Mouse (Mus musculus) c-Kit-positive CD71-negative TER-119-negative erythroid progenitor cells, embryonic 14.5 days (primary cell): ENCODE data around the gene Porcn.

ENCODE experiments used
- DNase-seq: peaks from one replicate; pipeline ENCODE4 v3.0.0-alpha.2; 2013; ENCODE audit warnings: low read depth

Porcn gene

DNA sequence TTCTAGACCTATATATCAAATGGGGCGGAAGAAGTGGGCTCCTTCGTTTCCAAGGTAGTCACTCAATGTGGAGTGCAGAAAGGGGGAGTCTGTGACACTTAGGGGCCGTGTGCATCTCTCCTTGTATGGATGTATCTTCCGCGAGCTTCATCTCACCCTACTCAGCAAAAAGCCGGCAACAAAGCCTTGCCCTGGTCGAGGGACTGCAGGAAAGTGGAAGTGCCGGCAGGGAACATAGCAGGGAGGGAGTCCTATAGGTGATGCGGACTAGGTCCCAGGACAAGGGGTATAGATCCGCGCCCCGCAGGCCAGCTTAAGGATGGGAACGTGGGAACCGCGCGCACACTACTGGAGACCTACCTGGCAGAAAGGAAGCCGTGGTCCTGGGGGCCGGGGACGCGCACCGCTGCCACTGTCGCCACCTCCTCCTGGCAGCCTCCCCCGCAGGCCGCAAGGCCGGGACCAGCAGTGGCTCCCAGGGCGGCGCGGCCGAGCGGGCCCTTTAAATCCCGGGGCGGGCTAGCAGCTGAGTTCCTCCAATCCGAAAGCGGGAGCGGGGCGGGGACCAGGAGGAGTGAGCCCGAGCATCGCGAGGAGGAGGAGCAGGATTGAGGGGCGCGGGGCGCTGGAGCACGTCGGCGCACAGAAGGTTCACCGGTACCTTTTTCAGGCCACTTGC, at the start of gene Porcn:
Gene Porcn, minus strand, starts transcription at position 511 of the 679 bp plus-strand sequence.
- DNase-seq: peak; percentile 29

DNA sequence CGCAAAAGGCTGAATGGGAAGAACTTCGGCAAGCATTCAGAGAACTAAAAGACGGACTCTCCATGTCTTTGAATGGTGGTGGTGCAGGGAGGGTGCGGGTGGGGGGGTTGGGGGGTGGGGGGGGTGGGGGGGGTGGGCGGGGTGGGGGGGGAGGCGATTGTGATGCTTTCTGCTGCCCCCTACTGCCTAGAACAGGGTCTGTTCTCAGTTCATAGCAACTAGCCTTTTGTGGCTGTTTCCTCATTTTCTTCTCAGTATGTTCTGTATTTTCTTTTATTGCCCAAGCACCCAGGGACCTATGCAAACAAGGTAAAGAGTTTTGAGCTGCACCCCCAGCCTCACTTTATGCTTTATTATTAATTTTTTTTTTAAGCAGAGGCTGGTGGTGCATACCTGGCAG, 49.5 kb upstream of the Porcn start:
- no peak for DNase-seq

DNA sequence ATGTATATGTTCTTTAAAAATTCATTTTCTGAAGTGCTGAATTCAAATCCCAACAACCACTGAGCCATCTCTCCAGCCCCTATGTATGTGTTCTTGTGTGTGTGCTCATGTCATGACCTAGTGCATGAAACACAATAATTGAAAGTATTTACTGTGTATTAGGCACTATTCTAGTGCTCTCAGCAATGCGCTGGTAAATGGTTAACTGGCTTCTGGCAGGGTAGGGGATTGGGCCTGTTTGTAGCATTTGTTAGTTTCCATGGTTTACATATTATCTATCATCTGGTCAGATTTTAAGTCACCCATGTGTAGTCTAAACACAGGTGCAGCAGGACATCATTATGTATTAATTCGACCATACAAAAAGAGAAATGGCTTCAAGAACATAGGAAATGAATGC, 47.4 kb upstream of the Porcn start:
- DNase-seq: no peak

DNA sequence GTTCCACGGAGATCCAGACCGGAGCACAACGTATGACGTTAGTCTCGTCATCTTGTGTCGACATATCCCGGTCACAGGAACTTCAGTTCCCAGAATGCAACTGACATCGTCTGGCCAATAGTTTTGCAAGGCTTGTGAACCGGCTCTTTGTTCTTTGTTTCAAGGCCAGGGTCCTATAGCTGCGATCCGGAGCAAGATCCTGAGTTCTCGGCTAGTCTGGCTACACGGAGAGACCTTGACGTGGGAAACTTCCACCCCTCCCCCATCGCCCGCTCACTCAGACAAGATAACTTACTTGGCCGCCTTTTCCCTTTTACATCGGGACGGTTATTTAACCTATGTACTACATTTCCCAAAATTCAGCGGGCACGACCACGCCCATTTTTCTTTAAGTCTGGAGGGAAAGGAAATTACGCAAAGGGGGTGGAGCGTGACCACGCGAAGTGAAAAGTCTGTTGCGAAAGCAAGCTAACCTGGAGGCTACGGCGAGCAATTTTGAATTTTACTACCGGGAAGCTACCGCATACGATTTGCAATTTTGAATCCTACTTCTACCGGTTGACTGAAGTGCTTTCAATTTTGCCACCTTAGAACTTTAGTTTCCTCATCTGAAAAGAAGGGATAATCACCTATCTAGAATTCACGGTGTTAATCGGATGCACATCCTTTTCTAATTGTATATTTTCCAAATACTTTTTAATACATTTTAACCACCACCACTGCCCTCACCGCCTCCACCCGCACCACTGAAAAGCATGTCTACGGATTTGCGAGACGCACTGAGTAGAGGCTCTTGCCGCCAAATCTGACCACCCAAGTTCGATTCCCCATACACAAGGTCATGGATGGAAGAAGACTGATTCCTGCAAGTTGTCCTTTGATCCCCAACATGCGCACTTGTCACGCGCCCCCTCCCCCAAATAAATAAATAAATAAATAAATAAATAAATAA, 46.3 kb upstream of the Porcn start, which contains the start of gene Ftsj1:
Gene Ftsj1, minus strand, starts transcription at position 73 of the 952 bp plus-strand sequence.
- peak; percentile 83 for DNase-seq

DNA sequence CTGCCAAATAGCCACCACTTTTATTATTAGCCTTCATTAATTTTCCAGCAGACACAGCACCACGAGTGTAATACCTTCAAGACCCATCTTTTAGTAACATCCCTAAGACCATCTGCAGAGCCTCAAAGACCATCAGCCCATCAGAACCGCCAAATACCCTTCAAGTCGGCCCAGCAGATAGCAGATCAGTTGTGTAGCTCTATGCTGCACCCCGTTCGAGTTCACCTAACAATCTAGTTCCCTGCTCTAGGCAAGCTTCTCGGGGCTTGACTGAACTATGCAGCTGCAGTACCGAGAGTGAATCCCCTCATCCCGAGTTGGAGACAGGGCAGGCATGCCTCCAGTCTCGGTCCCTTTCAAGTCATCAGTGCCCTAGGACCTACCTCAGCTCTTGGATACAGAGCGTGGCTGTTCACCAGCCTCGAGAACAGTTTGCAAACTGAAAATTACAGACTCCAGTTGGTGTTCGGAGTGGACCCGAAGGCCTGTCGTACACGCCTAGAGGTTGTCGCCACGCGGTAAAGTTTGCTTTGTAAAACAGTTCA, 45.5 kb upstream of the Porcn start:
- DNase-seq: no peak

DNA sequence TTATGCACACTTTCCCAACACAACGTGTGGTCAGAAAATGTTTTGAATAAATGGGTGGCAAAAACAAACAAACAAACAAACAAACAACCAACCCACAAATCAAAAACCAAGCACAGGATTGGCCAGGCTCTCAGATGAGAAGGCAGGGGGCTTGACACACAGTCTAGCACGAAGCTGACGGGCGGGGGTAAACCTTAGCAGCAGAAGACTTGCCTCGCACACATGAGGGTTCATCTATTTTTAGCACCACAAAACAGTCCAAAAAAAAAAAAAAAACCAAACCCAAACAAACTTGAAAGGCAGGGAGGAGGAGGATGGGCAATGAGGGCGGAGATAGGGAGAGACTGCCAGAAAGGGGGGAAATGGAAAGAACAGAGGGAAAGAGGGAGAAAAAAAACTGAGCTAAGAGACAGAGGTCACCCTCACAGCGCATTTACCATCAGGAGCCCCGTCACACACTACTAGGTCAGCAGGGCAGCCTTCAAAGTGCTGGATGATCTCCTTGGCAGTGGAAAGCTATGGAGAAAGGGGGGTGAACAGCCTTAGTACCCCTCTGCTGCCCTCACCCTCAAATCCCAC, 42.3 kb upstream of the Porcn start:
- no peak for DNase-seq

DNA sequence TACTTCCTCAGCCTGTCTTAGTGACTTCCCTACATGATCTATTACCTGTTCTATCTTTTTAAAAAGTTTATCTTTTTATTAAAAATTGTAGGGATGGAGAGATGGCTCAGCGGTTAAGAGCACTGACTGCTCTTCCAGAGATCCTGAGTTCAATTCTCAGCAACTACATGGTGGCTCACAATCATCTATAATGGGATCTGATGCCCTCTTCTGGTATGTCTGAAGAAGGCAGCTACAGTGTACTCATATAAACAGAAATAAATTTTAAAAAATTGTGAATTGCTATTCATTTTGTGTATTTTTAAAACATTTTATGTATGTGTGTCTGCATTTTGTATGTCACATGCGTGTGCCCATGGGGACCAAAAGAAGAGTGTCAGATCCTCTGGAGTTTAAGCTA, 41.4 kb upstream of the Porcn start:
- no peak for DNase-seq

DNA sequence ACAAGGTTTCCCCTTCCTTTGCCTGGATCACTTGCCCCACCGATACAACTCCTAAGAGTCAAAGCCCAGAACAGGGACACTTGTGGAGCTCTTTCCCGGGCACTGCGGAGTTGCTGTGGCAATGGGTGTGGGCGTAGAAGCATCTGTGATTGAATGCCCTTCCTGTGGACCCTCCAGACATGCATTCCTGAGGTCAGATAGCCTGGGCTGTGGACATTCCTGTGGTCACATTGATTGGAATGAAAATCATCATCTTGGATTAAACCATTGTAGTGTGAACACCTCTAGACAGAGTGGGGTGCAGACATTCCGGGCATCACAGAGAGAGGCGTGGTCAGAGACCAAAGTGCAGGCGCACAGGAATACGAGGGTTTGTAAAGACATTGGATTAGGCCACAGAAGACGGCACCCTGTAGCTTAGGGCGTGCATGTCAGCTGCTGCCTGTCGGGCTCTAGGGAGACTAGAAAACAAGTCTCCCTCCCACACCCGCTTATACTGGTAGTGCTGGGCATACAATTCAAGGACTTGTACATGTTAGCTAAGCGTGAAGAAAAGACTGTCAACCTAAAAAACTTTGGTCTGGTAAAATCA, 32.6 kb upstream of the Porcn start:
- no peak for DNase-seq

DNA sequence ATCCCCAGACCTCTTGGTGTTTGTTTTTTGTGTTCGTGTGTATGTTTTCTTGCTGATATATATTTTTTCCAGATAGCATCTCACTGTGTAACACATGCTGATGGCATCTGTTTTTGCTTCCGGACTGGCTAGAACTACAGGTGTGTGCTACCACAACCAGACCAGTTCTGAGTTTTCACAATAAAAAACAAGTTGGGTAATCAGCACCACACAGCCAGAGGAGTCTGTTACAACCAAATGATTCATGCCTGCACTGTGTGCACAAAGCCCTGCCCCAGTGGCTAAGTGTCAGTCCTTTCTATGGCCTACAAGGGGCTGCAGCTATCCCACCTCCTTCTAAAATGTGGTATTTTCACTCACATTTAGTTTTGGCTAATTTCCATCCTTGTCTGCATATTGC, 30.4 kb upstream of the Porcn start:
- DNase-seq: no peak

DNA sequence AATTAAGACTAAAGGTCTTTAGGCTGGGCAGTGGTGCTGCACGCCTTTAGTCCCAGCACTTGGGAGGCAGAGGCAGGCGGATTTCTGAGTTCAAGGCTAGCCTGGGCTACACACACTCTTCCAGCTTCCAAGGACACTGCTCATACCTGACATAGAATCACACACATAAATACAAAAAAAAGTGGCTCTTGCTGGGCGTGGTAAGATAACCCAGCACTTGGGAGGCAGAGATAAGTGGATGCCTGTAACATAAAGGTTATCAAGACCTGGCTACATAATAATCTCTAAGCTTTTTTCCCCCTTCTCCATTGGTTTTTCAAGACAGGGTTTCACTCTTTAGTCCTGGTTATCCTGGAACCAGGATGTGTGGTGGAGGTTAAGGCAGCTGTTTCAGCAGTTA, 27.3 kb upstream of the Porcn start:
- DNase-seq: no peak

DNA sequence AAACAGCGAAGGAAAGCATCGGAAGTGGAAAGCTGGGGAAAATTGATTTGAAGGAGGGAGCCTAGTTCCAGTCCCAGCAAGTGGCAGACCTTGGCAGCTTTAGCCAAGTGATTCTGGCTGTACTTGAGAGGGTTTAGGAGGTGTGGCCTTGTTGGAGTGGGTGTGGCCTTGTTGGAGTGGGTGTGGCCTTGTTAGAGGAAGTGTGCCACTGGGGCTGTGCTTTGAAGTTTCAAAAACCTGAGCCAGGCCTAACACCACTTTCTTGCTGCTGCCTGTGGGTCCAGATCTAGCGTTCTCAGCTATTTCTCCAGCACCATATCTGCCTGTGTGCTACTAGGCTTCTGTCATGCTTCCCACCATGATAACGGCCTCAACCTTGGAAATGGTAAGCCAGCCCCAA, 23.9 kb upstream of the Porcn start:
- no peak for DNase-seq

DNA sequence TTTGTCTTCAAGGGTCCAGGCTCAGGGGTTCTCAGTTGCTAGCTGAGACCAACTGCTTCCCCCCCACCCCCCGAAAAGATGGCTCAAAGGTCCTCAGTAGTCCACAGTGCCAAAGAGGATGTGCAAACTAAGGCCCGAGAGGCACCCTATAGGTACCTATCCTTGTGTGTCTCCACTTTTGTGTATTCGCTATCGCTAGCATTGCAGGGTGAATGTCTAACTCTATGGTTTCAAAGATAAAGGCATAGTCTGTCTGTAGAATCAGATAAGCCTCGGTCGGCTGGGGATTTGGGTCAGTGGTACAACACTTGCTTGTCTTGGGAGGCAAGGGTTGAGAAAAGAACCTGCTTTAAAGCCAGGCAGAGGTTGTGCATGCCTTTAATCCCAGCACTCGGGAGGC, 17.1 kb upstream of the Porcn start:
- DNase-seq: no peak

DNA sequence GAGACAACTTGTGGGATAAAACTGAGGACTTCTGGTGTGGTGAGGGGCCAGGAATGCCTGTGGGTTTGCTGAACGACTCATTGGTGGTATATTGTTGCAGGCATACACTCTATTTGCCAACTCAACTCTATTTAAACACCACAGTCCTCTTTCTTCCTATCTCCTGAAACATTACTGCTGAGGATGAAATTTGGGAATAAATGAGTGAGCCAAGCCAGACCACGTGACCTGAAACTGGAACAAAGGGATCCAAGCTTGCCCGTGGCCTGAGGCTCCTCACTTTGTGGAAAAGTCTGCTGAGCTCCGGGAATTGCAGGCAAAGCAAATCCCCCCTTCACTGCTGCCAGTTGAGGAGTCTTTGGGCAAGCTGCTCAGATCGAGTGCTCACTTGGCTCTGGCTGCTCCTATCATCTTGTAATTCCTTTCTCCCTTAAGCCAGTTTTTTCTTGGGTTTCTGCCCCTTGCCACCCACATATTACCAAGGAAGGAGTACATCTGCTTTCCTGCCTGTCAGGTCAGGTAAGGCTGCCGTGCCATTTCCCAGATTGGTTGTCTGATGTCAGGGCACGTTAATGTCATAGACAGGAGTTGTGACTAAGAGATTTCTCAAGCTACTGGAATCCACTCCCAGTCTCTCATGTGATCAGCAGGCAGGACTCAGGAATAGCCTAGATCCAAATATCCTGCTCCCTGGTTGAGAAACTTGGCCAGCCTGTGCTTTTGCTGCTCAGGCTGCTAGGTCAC, 16.5 kb upstream of the Porcn start:
- DNase-seq: no peak

DNA sequence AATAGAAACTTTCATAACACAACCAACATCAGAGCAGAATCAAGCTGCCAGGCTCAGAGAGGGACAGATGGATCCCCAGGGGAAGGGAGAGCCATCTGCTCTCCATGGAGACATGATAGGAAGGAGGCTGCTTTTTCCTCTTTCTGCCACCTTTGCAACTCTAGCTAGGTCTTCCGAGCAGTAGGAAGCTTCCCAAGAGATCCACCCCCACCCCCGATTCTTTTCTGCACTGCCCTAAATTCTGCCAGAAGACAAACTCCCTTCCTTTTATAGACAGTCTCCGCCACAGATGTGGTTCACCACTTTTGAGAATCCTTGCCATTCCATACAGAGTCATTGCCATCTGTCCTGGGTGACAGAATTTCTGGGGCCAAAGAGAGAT, 16.0 kb upstream of the Porcn start:
- DNase-seq: no peak

DNA sequence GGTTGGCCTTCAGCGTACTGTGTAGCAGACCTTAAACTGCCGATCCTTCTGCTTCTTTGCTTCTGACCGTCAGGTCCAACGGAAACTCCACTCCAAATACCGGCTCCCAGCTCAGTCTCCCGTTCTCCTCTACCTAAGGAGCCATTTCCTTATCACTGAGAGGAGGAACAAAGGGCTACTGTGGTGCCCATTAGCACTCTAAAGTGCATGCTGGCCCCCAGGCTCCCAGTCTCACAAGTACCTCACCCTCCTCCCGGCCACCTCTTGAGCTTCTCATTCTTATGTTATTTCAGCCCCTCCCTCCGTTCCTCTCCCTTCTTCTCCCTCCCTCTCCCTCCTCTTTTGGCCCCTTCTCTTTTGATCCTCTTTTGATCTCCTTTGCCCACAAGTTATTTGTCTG, 13.3 kb upstream of the Porcn start:
- DNase-seq: no peak

DNA sequence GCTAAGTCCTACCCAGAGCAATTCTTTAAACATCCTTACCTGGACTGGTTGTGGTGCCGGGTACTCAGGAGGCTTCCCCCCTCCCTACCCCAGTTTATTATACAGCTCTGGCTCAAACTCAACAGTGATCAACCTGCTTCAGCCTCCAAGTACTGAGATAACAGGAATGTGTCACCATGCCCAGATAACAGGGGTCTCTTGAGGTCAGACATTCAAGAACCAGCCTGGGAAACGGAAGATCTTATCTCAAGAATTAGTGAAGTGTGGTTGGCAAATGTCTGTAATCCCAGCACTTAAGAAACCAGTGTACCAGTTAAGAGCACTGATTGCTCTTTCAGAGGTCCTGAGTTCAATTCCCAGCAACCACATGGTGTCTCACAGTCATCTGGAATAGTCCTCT, 11.8 kb upstream of the Porcn start:
- DNase-seq: no peak

DNA sequence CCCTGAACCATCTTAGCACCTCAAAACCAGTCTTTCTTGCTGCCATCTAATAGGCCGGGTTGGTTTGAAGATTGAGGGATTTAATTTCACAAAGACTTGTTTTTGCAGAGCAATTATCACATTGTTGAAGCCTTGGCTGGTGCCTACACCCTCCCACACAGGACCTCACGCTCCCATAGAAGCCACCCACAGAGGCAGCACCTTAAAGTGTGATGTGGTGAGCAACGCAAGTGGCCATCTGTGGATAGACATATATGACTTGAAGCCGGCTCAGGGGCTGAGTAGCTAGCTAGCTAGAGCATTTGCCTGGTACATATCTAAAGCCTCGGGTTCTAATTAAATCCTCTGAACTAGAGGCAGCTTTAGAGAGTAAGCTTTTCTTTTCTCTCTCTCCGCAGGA, 11.1 kb upstream of the Porcn start:
- DNase-seq: no peak

DNA sequence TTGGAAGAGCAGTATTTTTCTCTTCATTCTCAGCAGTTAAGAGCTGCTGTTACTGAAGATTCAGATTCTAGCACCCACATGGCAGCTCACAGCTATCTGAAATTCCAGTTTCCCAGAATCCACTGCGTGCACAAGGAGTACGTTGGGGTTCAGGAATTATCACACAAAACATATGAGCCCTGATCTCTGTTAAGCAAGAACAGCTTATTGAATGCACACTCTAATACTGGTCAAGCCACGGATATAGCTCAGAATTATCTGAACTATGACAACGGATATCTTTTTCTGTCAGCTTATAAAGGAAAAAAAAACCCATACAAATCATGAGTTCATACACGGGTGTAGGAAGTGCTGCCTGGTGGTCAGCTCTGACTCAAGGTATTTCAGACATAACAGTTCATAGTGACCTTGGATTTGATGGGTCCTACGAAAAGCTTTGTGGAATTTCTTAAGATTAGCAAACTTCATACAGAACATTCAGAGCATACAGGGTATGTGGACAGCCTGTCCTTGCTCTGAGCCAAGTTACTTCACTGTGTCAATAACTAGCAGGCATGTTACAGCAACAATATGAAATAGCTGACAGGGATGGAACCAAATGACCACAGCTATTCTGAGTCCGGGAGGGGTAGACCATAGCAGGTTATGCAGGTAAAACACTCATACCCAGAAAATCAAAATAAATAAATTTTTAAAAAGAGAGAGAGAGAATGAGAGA, 5.3 kb upstream of the Porcn start:
- DNase-seq: no peak

DNA sequence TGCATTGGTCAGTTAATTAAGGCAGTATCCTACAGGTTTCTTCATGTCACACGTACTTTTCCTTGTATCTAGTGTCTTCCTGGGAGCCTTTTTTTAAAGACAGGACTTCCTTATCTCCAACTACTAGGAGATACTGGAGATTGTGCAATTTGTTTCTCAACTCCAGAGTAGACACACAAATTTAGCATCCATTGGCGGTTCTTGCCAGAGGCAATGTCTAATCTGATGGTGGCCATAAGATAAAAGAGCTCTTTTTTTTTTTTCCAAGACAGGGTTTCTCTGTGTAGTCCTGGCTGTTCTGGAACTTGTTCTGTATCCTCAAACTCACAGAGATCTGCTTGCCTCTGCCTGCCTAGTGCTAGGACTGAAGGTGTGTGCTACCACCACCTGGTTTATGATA, 3.4 kb upstream of the Porcn start:
- DNase-seq: no peak

DNA sequence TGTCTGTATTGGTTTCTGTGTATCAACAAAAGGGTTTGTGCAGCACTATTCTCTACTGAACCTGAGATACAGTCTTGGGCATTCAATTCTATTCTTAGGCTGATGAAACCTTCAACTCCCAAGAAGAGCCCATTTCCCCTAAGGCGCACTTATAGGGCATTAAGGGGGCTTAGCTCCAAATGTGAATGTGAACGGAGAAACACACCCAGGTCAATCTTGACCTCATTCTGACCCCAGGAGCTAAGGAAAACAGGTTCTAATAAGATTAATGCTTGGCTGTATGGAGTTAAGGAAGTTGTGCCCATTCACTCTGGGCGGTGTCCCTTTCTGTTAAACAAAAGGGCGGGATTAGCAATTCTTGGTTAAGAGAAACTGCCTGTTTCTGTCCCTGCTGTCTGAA, 899 bp upstream of the Porcn start:
- DNase-seq: no peak

DNA sequence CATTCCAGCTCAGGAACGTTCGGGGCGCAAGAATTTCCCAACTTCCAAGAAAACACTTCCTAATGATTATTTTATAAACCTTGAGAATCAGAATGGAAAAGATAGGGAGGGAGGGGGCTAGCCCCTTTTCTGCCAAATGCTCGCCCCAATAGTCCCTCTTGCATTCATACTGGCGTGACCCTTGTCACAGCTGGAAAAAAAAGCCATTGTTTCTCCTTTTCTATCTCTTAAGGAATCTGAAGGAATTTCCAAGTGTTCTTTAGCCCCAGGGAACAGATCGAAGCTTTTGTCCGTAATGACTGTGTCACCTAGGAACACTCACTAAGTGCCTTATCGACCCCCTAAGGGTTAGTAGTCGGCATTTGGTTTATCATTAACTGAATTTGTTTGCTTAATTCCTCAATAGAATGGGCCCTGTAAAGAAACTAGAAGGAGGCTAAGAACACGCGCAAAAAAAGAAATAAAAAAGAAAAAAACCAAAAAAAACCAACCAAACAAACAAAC, 421 bp upstream of the Porcn start:
- DNase-seq: no peak
